Comparison of ENCODE assay signal across 17 mouse cellular contexts in the genomic region with DNA sequence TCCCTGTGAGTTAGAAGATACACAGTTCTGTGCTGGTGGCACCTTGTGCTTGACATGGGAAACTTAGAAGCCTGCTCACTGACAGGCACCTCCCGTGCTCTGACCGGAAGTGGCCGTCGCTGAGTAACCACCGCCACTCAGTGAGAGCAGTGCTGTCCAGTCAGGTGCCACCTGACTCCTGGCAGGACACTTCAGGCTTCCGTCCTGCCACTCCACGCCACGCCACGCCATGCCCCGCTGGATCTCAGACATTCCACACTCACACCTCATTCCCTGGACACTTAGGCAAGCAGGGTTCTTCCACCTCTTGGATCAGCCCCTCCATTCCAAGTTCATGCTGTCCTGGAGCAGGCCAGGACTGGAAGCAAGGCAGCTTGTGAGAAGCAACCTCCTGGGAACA. TPM values are rescaled to one million over a fixed set of nuclear protein-coding genes. Genes with fewer than 3 reads are reported as not detected.
DNase-seq lines count a peak whose midpoint lies in the region; ATAC-seq and TF ChIP-seq lines count a peak whose summit lies in the region.
"Had no signal": no experiment of that assay in that cellular context is flagged by ENCODE, and none has a peak within 500 bp of the region (broad histone marks: within the 10 kb centered on the region; RNA-seq: fewer than 3 reads in every experiment).

No protein-coding gene starts in this region.

- no peak overlapping the region for H3K9ac ChIP-seq in liver, embryonic 11.5 days (ENCODE audit: low read depth, low read length)
- H3K9ac ChIP-seq in forebrain, embryonic 15.5 days (replicated peaks): no peak overlapping the region
- H3K9ac ChIP-seq in hindbrain, postnatal 0 days (replicated peaks; ENCODE audit: low read length): no peak overlapping the region
- H3K9ac ChIP-seq: limb, embryonic 15.5 days had no signal

- no peak for TF ChIP-seq POLR2A in lung, adult 2 months (IDR thresholded peaks at IDR 0.05; ENCODE audit: borderline replicate concordance, extremely low read depth, low read depth, low read length)

- no peak overlapping the region for H3K4me2 ChIP-seq in liver, embryonic 11.5 days
- no peak overlapping the region for H3K4me2 ChIP-seq in forebrain, embryonic 15.5 days (replicated peaks)
- no peak overlapping the region for H3K4me2 ChIP-seq in hindbrain, postnatal 0 days (ENCODE audit: low read depth, low read length)
- H3K4me2 ChIP-seq: limb, embryonic 15.5 days had no signal

- no peak overlapping the region for H3K4me3 ChIP-seq in liver, embryonic 11.5 days (ENCODE audit: low read depth, low read length)
- no peak overlapping the region for H3K4me3 ChIP-seq in lung, adult 2 months (replicated peaks; ENCODE audit: extremely low read depth, low read depth, low read length)
- no peak overlapping the region for H3K4me3 ChIP-seq in forebrain, embryonic 15.5 days
- no peak overlapping the region for H3K4me3 ChIP-seq in hindbrain, postnatal 0 days (ENCODE audit: low read length)
- H3K4me3 ChIP-seq: embryonic facial prominence, embryonic 10.5 days; limb, embryonic 15.5 days had no signal

- no peak for DNase-seq in liver, embryonic 11.5 days (ENCODE audit: low spot score)
- no peak for DNase-seq in liver
- DNase-seq in lung, adult 2 months: peak; percentile 46
- DNase-seq in lung, postnatal 25 days (ENCODE audit: low spot score): peak; percentile 51
- no peak for DNase-seq in urinary bladder, adult 18-20 months (ENCODE audit: low spot score in 2 of 2)
- no peak for DNase-seq in hindbrain, postnatal 0 days (ENCODE audit: low spot score)
- DNase-seq: adrenal gland, adult 2 months; cerebellum, adult 8-10 months; heart, adult 11 months; heart, postnatal 36 days; kidney, adult 11 months; kidney, postnatal 10 days; right cerebral cortex, adult 18-20 months; thymus, postnatal 25 days had no signal

- 86% methylated on average over 10 of the region's 10 CpGs for WGBS in liver, embryonic 11.5 days
- 62% methylated on average over 10 of the region's 10 CpGs for WGBS in lung, adult 2 months
- WGBS in forebrain, embryonic 15.5 days: 96% methylated on average over 10 of the region's 10 CpGs
- WGBS in hindbrain, postnatal 0 days: 91% methylated on average over 10 of the region's 10 CpGs

- no peak for TF ChIP-seq CTCF in lung, adult 2 months (IDR thresholded peaks at IDR 0.05; ENCODE audit: insufficient read depth, low read length)
- TF ChIP-seq CTCF in hindbrain, postnatal 0 days (IDR thresholded peaks at IDR 0.05; ENCODE audit: low read depth): no peak

- H3K36me3 ChIP-seq in liver, embryonic 11.5 days (ENCODE audit: control insufficient read depth, insufficient read depth, low read length): peaks cover 36% of the 10 kb centered on the region
- peaks cover 61% of the 10 kb centered on the region for H3K36me3 ChIP-seq in forebrain, embryonic 15.5 days
- peaks cover 52% of the 10 kb centered on the region for H3K36me3 ChIP-seq in hindbrain, postnatal 0 days (ENCODE audit: insufficient read depth, low read length)

- peaks cover 15% of the 10 kb centered on the region for H3K4me1 ChIP-seq in liver, embryonic 11.5 days (replicated peaks; ENCODE audit: control insufficient read depth, insufficient read depth, low read length)
- H3K4me1 ChIP-seq in lung, adult 2 months (ENCODE audit: control insufficient read depth, insufficient read depth, low read length): peaks cover 19% of the 10 kb centered on the region
- no peaks in the 10 kb centered on the region for H3K4me1 ChIP-seq in forebrain, embryonic 15.5 days
- no peaks in the 10 kb centered on the region for H3K4me1 ChIP-seq in hindbrain, postnatal 0 days (ENCODE audit: insufficient read depth, low read length)
- H3K4me1 ChIP-seq: limb, embryonic 15.5 days had no signal

- H3K27ac ChIP-seq in liver, embryonic 11.5 days (ENCODE audit: low read depth, low read length): peak overlapping the region; percentile 64; the same call in 1 of the 2 replicates
- no peak overlapping the region for H3K27ac ChIP-seq in forebrain, embryonic 15.5 days (replicated peaks)
- no peak overlapping the region for H3K27ac ChIP-seq in hindbrain, postnatal 0 days
- H3K27ac ChIP-seq: embryonic facial prominence, embryonic 10.5 days; limb, embryonic 15.5 days had no signal

- no peak for ATAC-seq in liver, embryonic 11.5 days (replicated peaks; ENCODE audit: low FRiP score)
- no peak for ATAC-seq in forebrain, embryonic 15.5 days (replicated peaks)
- no peak for ATAC-seq in hindbrain, postnatal 0 days

- no peaks in the 10 kb centered on the region for H3K27me3 ChIP-seq in liver, embryonic 11.5 days (replicated peaks; ENCODE audit: control insufficient read depth, insufficient read depth, low read length)
- H3K27me3 ChIP-seq in forebrain, embryonic 15.5 days: no peaks in the 10 kb centered on the region
- H3K27me3 ChIP-seq in hindbrain, postnatal 0 days (ENCODE audit: insufficient read depth, low read length): no peaks in the 10 kb centered on the region
- H3K27me3 ChIP-seq: limb, embryonic 15.5 days had no signal

- no peaks in the 10 kb centered on the region for H3K9me3 ChIP-seq in liver, embryonic 11.5 days (ENCODE audit: control insufficient read depth, low read length)
- no peaks in the 10 kb centered on the region for H3K9me3 ChIP-seq in forebrain, embryonic 15.5 days
- no peaks in the 10 kb centered on the region for H3K9me3 ChIP-seq in hindbrain, postnatal 0 days (ENCODE audit: low read length)
- H3K9me3 ChIP-seq: embryonic facial prominence, embryonic 10.5 days; limb, embryonic 15.5 days had no signal

RNA-seq across cellular contexts. Expression of a gene that starts 32.1 kb away (rescaled TPM):
- polyA plus RNA-seq in liver, embryonic 11.5 days (2014; fragmentation: Nextera tagmentation; extraction: Ambion mirVana): 3.1 and 3.6 TPM in 2 replicates
- 2.3 and 5.3 TPM in 2 replicates for polyA plus RNA-seq in lung, adult 2 months (2012; rRNA removed)
- polyA plus RNA-seq in forebrain, embryonic 15.5 days (2015; fragmentation: Nextera tagmentation; extraction: Ambion mirVana): 0.13 and 0.28 TPM in 2 replicates
- total RNA-seq in hindbrain, postnatal 0 days (2014; rRNA removed): 0.25 and 1.0 TPM in 2 replicates
- polyA plus RNA-seq in hindbrain, postnatal 0 days (2015; fragmentation: Nextera tagmentation; extraction: Ambion mirVana): 0.45 TPM in 2 replicates

RNA-seq across cellular contexts. Expression of a gene that starts 46.4 kb away (rescaled TPM):
- 50.7 and 53.6 TPM in 2 replicates for polyA plus RNA-seq in liver, embryonic 11.5 days (2014; fragmentation: Nextera tagmentation; extraction: Ambion mirVana)
- polyA plus RNA-seq in lung, adult 2 months (2012; rRNA removed): 65.9 and 69.9 TPM in 2 replicates
- 95.0 and 105 TPM in 2 replicates for polyA plus RNA-seq in forebrain, embryonic 15.5 days (2015; fragmentation: Nextera tagmentation; extraction: Ambion mirVana)
- total RNA-seq in hindbrain, postnatal 0 days (2014; rRNA removed): 35.7 and 39.2 TPM in 2 replicates
- 60.0 and 60.1 TPM in 2 replicates for polyA plus RNA-seq in hindbrain, postnatal 0 days (2015; fragmentation: Nextera tagmentation; extraction: Ambion mirVana)

Comparison
In these comparisons a context has a peak if more than half of its experiments do, and no peak if none do; other contexts are left out.
1. DNase-seq: peak in lung, adult 2 months (single experiment) and lung, postnatal 25 days (single experiment); none in liver, embryonic 11.5 days (single experiment), liver (single experiment), urinary bladder, adult 18-20 months (0 of 2) and hindbrain, postnatal 0 days (single experiment).